Mouse (Mus musculus) B cell, adult (primary cell): ENCODE data around the gene Upf3a. TPM values are rescaled to one million over a fixed set of nuclear protein-coding genes. Genes with fewer than 3 reads are reported as not detected.

ENCODE experiments used
- total RNA-seq: library from RNA; stranded (reverse); gene quantifications from 4 replicates; pipeline ENCODE4 v1.2.4, GENCODE M21; 2023; ENCODE audit not compliant: inconsistent age

Upf3a gene
- total RNA-seq, result 28.6 to 30.3 TPM (median 30.3 TPM) in 4 replicates

DNA sequence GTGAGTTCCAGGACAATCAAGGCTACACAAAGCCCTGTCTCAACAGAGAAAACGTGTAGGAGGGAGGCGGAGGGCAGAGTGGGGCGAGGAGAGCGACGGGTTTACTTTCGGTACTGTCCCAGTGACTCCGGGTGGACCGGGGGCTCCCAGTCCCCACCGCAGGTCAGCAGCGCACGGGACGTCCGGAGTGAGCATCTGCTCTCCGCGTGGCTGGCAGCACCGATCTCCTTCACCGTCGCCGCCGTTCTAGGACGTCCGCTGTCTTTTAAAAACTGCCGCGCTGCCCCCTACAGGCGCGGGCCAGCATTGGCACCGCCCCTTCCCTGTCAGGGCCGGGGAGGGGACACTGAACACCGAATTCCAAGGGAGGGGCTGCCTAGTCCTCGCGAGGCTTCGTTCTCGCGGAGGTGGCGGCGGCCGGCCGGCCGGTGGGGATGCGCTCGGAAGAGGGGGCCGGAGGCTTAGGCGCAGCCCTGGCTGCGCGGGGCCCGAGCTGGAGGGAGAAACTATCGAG, at the start of gene Upf3a:
TSS of gene Upf3a (plus strand) at position 366 of the 514 bp plus-strand sequence.

DNA sequence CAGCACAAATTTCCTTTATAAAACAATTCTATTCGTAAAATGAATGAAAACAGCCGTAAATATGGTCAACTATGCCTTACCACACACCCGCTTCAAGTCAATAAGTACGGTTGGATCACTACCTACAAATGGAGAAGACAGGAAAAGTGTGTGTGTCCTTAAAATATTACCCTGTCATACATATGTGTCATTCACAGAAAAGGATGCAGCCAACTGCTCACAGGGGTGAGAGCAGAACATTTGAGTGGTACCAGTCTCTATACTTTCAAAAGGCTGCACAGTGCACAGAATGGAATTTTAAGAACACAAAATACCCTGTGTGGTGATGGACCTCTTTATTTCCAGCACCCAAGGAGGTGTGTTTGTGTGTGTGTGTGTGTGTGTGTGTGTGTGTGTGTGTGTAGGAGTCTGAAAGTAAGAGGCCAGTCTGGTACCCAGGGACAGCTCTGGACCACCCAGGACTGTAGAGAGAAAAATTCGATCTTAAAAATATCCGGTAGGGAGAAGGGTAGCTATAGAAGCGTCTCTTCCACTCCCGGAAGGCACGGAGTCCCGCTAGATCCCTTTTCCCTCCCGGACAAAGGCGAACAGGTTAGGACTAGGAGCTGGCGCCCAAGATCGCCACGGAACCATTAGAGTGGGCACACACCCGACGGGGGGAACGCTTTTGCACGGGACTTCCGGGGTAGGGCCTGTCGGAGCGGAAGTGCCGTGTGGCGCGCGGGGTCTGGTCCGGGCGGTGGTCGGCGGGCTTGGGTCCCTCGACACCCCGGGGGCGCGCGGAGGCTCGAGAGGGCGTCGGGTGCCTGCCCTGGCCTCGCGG, 28.2 kb upstream of the Upf3a start, which contains the start of gene Cdc16:
TSS of gene Cdc16 (plus strand) at position 695 of the 823 bp plus-strand sequence.

GRCm38 (mm10) chr8:13838289-13838688, 52.9 kb downstream of the Upf3a start, which contains the start of gene AF366264:
TSS of gene AF366264 (minus strand) at chr8:13838389.

Other genes starting within 250 kb of the Upf3a start
- 5.5 to 9.2 TPM (median 7.3 TPM) in 4 replicates for gene 1700029H14Rik, start 223.2 kb upstream of the Upf3a start, total RNA-seq
- 305 to 356 TPM (median 325 TPM) in 4 replicates for gene Rasa3, start 108.0 kb upstream of the Upf3a start, total RNA-seq
- gene Cfap97d2, start 79.7 kb upstream of the Upf3a start, total RNA-seq, result not detected in 4 replicates
- gene Cdc16, start 27.9 kb upstream of the Upf3a start, total RNA-seq, result 40.1 to 48.9 TPM (median 44.5 TPM) in 4 replicates
- gene AF366264, start 52.8 kb downstream of the Upf3a start, total RNA-seq, result not detected in 4 replicates
- gene Champ1, start 84.0 kb downstream of the Upf3a start, total RNA-seq, result 22.6 to 27.5 TPM (median 23.2 TPM) in 4 replicates
- 0.81 to 2.8 TPM (median 1.8 TPM) in 4 replicates for gene Coprs, start 104.7 kb downstream of the Upf3a start, total RNA-seq